Mouse (Mus musculus) forebrain, postnatal 0 days (tissue): Measurements from ENCODE around the gene Hist1h2bb. TPM values are rescaled to one million over a fixed set of nuclear protein-coding genes. Genes with fewer than 3 reads are reported as not detected.
A peak's percentile ranks its signal among the peaks of the same experiment; 100 is the strongest.
"Not testable (repeated sequence)": the region's sequence is repeated elsewhere in the genome, so short reads cannot be mapped to it uniquely, and the experiment has no call there.

Source experiments
- ATAC-seq: fragments of 200-750 bp; cut with Nextera tagmentation; 2 replicates; pipeline ENCODE4 v1.8.0; 2017; ENCODE audit warnings: mild to moderate bottlenecking, moderate library complexity
- DNase-seq: peaks from one replicate; pipeline ENCODE4 v3.0.0-alpha.2; 2015
- H3K27ac ChIP-seq: fragments of 300-500 bp; sonication (generic); 2 replicates; pipeline ENCODE4 v1.5.1; 2014; ENCODE audit warnings: low read depth, mild to moderate bottlenecking, antibody characterized with exemption, low read length, moderate library complexity, mixed read lengths
- H3K27me3 ChIP-seq: fragments of 300-500 bp; sonication (generic); 2 replicates; pipeline ENCODE4 v1.6.1; 2014; ENCODE audit warnings: mild to moderate bottlenecking, low read length, mixed read lengths; ENCODE audit not compliant: insufficient read depth
- H3K36me3 ChIP-seq: fragments of 300-500 bp; sonication (generic); 2 replicates; pipeline ENCODE4 v1.6.1; 2014; ENCODE audit warnings: mild to moderate bottlenecking, moderate library complexity; ENCODE audit not compliant: insufficient read depth
- H3K4me1 ChIP-seq: fragments of 300-500 bp; sonication (generic); 2 replicates; pipeline ENCODE4 v1.6.1; 2014; ENCODE audit warnings: antibody characterized with exemption; ENCODE audit not compliant: insufficient read depth
- H3K4me2 ChIP-seq: fragments of 300-500 bp; sonication (generic); 2 replicates; pipeline ENCODE4 v1.6.1; 2014; ENCODE audit warnings: low read depth, mild to moderate bottlenecking, moderate library complexity
- H3K4me3 ChIP-seq: fragments of 300-500 bp; sonication (generic); 2 replicates; pipeline ENCODE4 v1.5.1; 2014; ENCODE audit warnings: low read depth, low read length, mixed read lengths
- H3K9ac ChIP-seq: fragments of 300-500 bp; sonication (generic); 2 replicates; pipeline ENCODE4 v1.6.1; 2014; ENCODE audit warnings: mild to moderate bottlenecking
- H3K9me3 ChIP-seq: fragments of 300-500 bp; sonication (generic); 2 replicates; pipeline ENCODE4 v1.6.1; 2016; ENCODE audit warnings: low read length
- CTCF ChIP-seq: sonication (generic); IDR thresholded peaks from 2 replicates; pipeline ENCODE4 v1.5.1; 2016; ENCODE audit warnings: antibody characterized with exemption, control low read depth, low read depth
- WGBS: fragments of 180-500 bp; shearing (Covaris S2); extraction: QIAGEN DNeasy Blood & Tissue Kit; methylation state at CpG from one replicate; pipeline ENCODE4 v1.1.7; 2014; 5-methylcytosine and 5-hydroxymethylcytosine counted together
- polyA plus RNA-seq: library from polyadenylated mRNA; unstranded; fragments of >200 nt; fragmentation: Nextera tagmentation; extraction: Ambion mirVana; gene quantifications from 2 replicates; pipeline ENCODE4 v1.2.1, GENCODE M21; 2015
- total RNA-seq: library from RNA; depleted of rRNA; stranded (reverse); fragments of >200 nt; gene quantifications from 2 replicates; pipeline ENCODE4 v1.2.3, GENCODE M21; 2014

Hist1h2bb gene
- total and polyA plus RNA-seq, 2 experiments from 2014 or later = 647 TPM; not detected in 1

DNA sequence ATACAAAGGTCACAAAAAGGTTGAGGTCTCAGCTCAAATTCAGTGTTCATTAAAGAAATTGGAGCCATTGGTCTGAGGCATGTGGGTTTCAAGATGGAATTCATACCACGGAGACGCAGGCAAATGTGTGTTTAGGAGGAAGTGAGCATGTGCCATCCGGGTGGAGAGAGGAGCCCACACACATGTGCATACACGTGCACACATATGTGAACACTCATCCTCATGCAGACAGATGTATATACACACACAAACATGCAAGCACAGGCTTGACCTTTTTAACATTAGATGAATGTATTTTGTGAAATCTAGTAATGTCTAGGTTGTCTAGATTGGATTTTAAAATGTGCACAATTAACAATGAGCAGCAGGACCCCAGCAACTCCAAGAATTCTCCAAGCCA is 44.3 kb upstream of the Hist1h2bb start:
- no peaks in the 10 kb centered on the region for H3K36me3 ChIP-seq
- H3K9me3 ChIP-seq = no peaks in the 10 kb centered on the region
- no peak overlapping the region for H3K4me2 ChIP-seq
- H3K4me3 ChIP-seq = no peak overlapping the region
- no peak overlapping the region for H3K9ac ChIP-seq
- 84% methylated on average over 4 of the region's 4 CpGs for WGBS
- H3K27ac ChIP-seq = no peak overlapping the region
- TF ChIP-seq CTCF = no peak
- H3K27me3 ChIP-seq = no peaks in the 10 kb centered on the region
- H3K4me1 ChIP-seq = no peaks in the 10 kb centered on the region
- ATAC-seq (no peak), DNase-seq (no peak)

DNA sequence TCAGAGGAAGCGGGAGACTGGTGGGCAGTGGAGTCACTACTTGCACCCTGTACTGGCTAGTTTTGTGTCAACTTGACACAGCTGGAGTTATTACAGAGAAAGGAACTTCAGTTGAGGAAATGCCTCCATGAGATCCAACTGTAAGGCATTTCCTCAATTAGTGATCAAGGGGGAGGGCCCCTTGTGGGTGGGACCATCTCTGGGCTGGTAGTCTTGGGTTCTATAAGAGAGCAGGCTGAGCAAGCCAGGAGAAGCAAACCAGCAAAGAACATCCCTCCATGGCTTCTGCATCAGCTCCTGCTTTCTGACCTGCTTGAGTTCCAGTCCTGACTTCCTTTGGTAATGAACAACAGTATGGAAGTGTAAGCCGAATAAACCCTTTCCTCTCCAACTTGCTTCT is 43.7 kb upstream of the Hist1h2bb start:
- not testable (repeated sequence) for H3K4me1 ChIP-seq, ATAC-seq, H3K27ac ChIP-seq, H3K9ac ChIP-seq, H3K4me3 ChIP-seq, DNase-seq, H3K27me3 ChIP-seq, H3K36me3 ChIP-seq, H3K9me3 ChIP-seq, H3K4me2 ChIP-seq
- WGBS = 94% methylated on average over 2 of the region's 2 CpGs

GRCm38 (mm10) chr13:23705751-23706356 is 40.7 kb upstream of the Hist1h2bb start:
- ATAC-seq (no peak), DNase-seq (no peak)
- no peak overlapping the region for H3K4me3 ChIP-seq
- WGBS = 90% methylated on average over 7 of the region's 7 CpGs
- no peaks in the 10 kb centered on the region for H3K36me3 ChIP-seq
- H3K9me3 ChIP-seq = no peaks in the 10 kb centered on the region
- no peaks in the 10 kb centered on the region; the same call in 1 of the 2 replicates for H3K27me3 ChIP-seq
- no peak overlapping the region for H3K27ac ChIP-seq
- H3K4me1 ChIP-seq = no peaks in the 10 kb centered on the region
- no peak overlapping the region for H3K4me2 ChIP-seq
- H3K9ac ChIP-seq = no peak overlapping the region
- no peak for TF ChIP-seq CTCF

GRCm38 (mm10) chr13:23706771-23707170 is 39.8 kb upstream of the Hist1h2bb start:
- no peak overlapping the region for H3K4me3 ChIP-seq
- H3K9me3 ChIP-seq = no peaks in the 10 kb centered on the region
- H3K27ac ChIP-seq = no peak overlapping the region
- ATAC-seq = no peak
- no peak for DNase-seq
- H3K9ac ChIP-seq = no peak overlapping the region
- no peaks in the 10 kb centered on the region for H3K36me3 ChIP-seq
- H3K4me1 ChIP-seq = no peaks in the 10 kb centered on the region
- H3K4me2 ChIP-seq = no peak overlapping the region
- 93% methylated on average over 12 of the region's 12 CpGs for WGBS
- H3K27me3 ChIP-seq = no peaks in the 10 kb centered on the region; the same call in 1 of the 2 replicates
- TF ChIP-seq CTCF = no peak

- DNase-seq (no peak), ATAC-seq (no peak)
- Histone ChIP-seq H3K9ac (no peak overlapping the region), H3K36me3 (no peaks in the 10 kb centered on the region), H3K4me2 (no peak overlapping the region), H3K4me3 (no peak overlapping the region), H3K27ac (no peak overlapping the region), H3K9me3 (no peaks in the 10 kb centered on the region), H3K4me1 (no peaks in the 10 kb centered on the region), H3K27me3 (no peaks in the 10 kb centered on the region; the same call in 1 of the 2 replicates)
- TF ChIP-seq CTCF = no peak
- whole genome bisulfite sequencing = 88% methylated on average over 4 of the region's 4 CpGs
Observed at GRCm38 (mm10) chr13:23708041-23708440, 38.5 kb upstream of the Hist1h2bb start.

- H3K4me3 ChIP-seq = no peak overlapping the region
- H3K27ac ChIP-seq = no peak overlapping the region
- ATAC-seq (no peak), DNase-seq (no peak)
- 71% methylated on average over 4 of the region's 4 CpGs for WGBS
- H3K9ac ChIP-seq = no peak overlapping the region
- no peaks in the 10 kb centered on the region for H3K4me1 ChIP-seq
- no peak overlapping the region for H3K4me2 ChIP-seq
- TF ChIP-seq CTCF = no peak
- no peaks in the 10 kb centered on the region for H3K36me3 ChIP-seq
- no peaks in the 10 kb centered on the region; the same call in 1 of the 2 replicates for H3K27me3 ChIP-seq
- H3K9me3 ChIP-seq = no peaks in the 10 kb centered on the region
Observed at GRCm38 (mm10) chr13:23708654-23709053, 37.9 kb upstream of the Hist1h2bb start.

DNA sequence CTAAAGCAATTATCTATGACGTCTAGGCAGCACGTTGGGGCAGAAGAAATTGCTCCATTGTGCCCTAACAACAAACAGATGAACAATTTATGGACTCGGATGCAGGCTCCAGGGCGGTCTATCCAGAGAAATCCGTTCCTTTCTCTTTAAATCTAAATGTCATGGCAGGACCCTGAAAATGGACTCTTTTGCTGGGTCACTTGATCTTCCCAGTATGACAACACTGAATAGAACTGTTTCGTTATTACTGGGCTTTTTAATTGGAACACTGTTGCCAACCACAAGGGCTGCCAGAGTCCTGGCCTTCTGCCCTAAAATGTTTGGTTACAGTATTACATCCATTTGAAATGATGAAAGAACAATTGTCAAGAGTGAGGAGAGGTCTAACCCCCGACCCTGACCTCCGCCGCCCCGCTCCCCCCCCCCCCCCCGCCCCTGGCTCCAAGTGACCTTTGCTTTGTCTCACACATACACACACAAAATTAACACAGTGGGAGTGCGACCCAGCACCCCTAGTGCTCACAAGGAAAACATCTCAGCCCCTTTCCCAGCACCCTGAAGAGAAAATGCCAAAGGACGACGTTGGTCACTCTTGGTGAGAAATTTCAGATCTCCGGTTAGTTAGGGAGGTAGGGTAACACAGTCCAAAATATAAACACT is 36.7 kb upstream of the Hist1h2bb start:
- Histone ChIP-seq H3K9ac (peak overlapping the region; percentile 32; the same call in 1 of the 2 replicates), H3K4me3 (peak overlapping the region; percentile 32), H3K36me3 (no peaks in the 10 kb centered on the region), H3K27ac (no peak overlapping the region), H3K9me3 (no peaks in the 10 kb centered on the region), H3K4me2 (peak overlapping the region; percentile 52), H3K4me1 (no peaks in the 10 kb centered on the region), H3K27me3 (no peaks in the 10 kb centered on the region; the same call in 1 of the 2 replicates)
- DNase-seq (no peak), ATAC-seq (peak; percentile 14; the same call in 1 of the 2 replicates)
- TF ChIP-seq CTCF = no peak
- WGBS = 20% methylated on average over 15 of the region's 15 CpGs
